Mouse (Mus musculus): Measurements from ENCODE around the gene Smco1.
"Not testable (repeated sequence)": the region's sequence is repeated elsewhere in the genome, so short reads cannot be mapped to it uniquely, and the experiment has no call there.

Gene Smco1

DNA sequence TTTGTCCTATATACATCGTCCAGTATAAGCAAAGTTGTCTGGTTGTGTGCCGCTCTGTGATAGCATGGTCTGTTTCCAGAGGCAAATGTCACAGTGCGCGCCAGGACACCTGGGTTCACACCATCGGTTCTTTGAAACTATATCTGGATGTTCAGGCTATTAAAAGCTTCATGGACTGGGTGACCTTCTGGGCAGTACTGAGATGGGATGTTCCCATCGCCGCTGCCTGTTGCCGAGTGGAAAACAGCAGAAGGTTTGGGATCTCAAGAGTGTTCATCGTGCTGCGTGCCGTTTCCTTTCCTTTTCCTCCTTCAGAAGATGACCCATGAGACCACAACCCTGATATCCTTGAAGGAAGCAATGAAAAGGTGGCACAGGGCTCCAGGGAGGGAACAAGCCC lies at the start of gene Smco1:
Smco1 (plus strand) TSS at position 178 of the 400 bp plus-strand sequence.
- DNase-seq (ENCODE audit: low spot score) = no peak

DNA sequence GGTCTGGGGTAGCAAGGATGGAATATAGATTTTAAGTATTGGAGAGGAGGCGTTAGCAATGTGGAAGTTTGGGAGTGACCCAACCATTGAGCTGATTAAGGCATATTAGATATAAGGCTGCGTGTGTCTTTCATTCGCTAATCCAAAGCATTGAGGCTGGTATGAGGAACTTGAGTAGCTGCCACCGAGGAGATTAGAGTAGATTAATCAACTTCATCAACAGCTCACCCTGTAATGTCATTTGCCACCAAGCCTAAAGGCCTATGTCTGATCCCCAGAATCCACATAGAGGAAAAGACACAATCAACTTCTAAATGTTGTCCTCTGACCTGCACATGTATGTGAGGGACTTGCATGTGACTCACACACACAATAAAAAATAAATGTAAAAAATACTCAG lies 49.5 kb upstream of the Smco1 start:
- no peak for DNase-seq (ENCODE audit: low spot score)

DNA sequence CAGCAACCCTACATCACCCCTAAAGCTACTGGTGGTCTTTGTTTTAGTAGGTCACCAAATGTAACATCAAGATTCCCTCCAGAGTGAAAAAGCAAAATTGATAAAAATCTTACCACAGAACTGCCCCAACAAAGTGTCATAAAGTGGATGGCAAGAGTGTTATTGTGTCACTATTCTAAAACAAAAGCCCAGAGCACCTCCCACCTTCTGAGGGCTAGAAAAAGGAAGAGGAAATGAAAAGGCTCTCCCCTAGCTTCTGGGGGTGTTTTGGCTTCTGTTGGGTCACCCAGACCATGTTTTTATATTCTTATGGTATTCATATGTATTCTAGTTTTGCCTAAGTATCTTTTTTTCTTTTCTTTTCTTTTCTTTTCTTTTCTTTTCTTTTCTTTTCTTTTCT lies 48.9 kb upstream of the Smco1 start:
- no peak for DNase-seq (ENCODE audit: low spot score)

DNA sequence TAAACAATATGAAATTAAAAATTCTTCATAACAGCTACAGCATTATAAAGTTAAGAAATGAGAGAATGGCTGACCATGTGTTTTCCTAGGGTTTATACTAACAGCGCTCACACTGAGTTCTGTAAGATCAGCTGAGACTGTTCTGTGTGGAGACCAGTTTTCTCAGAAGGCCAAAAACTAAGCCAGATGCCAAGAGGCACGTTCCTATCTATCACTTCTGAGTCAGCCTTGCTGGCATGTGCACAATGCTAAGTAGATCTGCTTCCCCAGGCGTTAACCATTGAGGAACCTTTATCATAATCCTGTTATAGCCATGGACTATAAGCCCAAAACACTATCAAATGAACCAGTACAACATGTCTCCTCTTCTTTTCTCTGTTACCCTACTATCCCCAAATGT lies 39.2 kb upstream of the Smco1 start:
- DNase-seq (ENCODE audit: low spot score) = not testable (repeated sequence)

DNA sequence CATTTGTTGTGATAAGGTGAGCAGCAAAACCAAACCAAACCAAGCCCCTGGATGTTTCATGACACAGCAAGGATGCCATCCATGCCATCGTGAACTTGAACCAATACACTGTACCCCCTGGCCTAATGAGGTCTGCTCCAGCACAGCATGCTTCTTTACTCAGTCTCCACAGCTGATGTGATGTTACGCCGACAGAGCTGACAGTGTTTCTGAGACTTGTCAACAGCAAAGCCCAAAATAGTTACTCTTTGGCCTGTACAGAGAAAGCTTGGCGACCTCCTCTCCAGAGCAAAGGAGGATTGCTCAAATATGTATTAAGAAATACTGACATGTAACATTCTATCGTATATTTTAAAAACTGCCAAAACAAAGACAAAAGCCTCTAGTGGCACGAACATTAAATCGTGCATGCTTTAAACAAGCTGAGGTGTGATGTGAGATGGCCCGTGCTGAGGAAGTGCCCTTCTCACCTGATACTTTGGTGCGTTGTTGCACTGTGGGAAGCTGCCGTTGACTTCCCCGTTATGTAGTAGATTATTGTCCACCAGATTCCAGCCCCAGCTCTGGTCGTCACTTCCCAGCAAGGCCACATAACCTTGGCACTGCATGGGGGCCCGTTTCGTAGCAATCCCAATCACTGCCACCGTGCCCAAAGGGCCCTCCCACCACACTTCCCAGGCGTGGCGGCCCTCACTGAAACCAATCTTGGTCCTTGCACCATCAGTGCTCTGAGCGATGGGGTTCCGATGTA lies 33.2 kb upstream of the Smco1 start:
- DNase-seq (ENCODE audit: low spot score) = no peak

DNA sequence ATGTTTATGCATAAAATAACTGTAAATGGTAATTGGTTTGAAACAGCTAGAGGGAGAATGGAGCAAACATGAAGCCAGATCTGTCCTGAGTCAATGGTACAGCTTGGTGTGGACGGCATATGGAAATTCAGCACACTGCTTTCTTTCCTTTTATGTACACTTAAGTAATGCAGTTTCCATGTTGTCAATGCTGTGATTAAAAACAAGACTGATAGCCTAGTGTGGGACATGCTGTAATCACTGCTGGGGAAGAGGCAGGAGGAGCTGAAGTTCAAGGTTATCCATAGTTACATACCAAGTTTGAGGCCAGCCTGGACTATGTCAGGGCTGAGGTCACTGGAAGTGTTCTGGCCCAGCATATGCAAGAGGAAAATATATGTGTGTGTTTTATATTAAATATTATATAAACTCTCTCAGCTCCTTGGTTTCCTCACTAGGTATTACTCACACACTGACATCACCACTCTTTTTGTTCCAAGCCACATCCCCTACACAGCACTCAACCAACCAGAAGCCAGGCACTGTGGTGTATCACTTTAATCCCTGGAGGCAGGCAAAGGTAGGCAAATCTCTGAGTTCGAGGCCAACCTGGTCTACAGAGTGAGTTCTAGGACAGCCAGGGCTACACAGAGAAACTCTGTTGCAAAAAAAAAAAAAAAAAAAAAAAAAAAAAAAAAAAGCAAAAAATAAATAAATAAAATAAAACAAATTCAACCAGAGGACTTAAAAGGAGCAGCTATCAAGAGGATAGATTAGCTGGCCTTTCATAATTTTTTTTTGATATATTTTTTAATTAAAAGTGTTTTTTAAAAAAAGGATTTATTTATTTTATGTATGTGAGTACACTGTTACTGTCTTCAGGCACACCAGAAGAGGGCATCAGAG lies 31.6 kb upstream of the Smco1 start:
- DNase-seq (ENCODE audit: low spot score) = no peak

DNA sequence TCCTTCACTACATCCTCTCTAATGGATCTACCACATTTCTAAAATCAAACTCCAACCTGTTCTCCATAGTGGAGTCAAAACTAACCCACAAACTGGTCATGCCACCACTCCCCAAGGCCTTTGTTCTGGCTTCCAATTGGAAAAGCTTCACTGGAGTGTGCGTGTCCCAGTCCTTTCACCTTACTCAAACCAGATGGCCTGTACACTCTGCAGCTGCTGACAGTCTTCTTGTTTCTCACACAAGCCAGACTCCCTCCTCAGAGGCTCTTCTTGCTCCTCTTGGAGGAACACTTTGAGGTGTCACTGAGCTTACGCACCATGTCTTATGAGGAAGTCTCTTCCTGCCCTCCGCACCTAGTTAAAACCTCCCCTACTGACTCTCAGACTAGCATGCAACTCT lies 27.4 kb upstream of the Smco1 start:
- DNase-seq (ENCODE audit: low spot score) = no peak

DNA sequence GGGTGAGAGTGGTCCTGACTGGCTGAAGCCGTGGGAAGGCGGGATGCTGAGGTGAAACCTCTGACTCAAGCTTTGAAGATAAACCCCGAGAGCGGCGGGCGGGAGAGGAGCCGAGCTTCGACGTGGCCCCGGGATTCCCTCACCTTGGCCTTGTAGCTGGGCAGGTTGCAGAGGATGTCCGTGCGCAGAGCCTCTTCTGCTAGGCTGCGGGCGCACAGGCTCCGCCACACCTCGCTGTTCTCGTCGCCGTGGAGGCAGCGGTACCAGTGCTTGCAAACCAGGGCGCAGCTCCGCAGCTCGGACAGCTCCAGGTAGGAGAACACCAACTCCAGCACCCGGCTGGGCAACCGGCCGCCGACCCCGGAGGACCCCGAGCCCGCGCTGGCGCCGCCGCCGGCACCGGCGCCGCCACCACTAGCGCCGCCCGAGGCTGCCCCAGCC lies 24.9 kb upstream of the Smco1 start:
- peak; percentile 20 for DNase-seq (ENCODE audit: low spot score)

DNA sequence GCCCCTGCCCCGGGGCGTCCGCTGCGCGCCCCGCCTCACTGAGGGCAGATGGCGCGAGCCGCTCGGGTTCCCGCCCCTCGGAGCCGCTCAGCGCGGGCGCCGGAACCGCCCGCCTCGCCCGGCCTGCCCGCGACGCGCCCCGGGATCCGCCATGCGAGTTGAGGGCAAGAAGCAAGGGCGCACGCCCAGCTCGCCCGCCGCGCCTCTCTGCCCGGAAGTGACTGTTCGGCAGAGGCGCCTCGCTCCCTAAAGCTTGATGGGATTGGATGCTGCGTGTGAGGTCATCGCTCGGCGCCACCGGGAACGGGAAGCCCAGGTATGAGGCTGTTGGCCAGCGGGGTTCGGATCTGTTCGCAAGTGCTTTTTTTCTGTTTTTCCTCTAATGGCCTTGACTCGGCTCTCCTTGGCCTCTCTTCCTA lies 24.3 kb upstream of the Smco1 start, which contains the start of the genes Fbxo45 and Wdr53:
Fbxo45 (minus strand) TSS at position 207 of the 419 bp plus-strand sequence.
Wdr53 (plus strand) TSS at position 276 of the 419 bp plus-strand sequence.
- peak; percentile 84 for DNase-seq (ENCODE audit: low spot score)

DNA sequence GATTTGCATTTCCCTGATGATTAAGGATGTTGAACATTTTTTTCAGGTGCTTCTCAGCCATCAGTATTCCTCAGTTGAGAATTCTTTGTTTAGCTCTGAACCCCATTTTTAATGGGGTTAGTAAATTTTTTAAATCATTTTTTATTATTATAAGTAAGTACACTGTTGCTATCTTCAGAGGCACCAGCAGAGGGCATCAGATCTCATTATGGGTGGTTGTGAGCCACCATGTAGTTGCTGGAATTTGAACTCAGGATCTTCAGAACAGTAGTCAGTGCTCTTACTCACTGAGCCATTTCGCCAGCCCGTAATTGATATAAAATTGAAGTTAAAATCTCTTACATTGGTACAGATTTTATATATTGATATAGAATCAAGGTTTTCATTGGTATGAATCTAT lies 7.0 kb upstream of the Smco1 start:
- not testable (repeated sequence) for DNase-seq (ENCODE audit: low spot score)

DNA sequence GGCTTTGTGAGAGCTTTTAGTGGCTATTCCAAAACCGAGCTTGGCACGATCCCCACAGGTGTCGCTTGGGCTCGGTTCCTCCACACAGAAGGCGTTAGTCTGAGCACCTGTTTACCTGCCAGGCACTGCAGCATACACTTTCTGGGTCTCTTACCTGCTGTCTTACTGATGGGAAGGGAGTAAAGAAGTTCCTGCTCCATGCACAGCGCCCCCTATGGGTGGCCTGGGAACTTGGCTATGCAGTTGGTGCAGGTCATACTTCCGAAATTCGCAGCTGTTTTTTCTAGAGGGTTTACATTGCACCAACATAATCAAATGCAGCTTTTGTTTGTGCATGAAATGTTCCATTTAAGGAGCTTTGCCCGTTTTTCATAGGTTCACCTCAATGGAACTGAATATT lies 2.1 kb downstream of the Smco1 start:
- DNase-seq (ENCODE audit: low spot score) = no peak

DNA sequence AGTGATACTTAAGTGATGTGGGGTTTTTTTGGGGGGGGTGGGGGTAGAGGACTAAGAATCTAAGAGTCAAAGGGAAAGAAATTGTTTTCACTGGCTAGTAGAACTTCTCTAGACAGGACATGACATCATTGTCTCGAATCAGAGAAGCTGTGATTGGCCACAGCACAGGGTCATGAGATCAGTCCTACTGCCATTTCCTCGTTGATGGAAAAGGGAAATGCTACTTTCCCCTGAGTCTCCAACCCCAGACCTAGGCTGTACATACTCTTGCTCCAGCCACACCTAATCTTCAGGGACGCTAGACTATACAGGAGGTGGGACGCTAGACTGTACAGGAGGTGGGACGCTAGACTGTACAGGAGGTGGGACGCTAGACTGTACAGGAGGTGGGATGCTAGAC lies 3.8 kb downstream of the Smco1 start:
- DNase-seq (ENCODE audit: low spot score) = no peak

DNA sequence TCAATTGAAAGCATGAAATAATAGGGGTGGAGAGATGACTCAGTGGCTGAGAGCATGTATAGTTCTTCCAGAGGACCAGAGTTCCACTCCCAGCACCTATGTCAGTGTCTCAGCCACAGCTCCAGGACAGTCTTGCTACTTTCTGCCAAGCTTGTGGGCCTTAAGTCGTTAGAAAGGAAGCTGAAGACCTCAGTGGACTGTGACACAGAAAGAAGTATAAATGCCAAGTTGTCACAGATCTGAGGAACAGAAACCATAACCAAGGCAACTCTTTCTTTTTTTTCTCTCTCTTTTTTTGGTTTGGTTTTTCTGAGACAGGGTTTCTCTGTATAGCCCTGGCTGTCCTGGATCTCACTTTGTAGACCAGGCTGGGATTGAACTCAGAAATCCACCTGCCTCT lies 4.6 kb downstream of the Smco1 start:
- no peak for DNase-seq (ENCODE audit: low spot score)

DNA sequence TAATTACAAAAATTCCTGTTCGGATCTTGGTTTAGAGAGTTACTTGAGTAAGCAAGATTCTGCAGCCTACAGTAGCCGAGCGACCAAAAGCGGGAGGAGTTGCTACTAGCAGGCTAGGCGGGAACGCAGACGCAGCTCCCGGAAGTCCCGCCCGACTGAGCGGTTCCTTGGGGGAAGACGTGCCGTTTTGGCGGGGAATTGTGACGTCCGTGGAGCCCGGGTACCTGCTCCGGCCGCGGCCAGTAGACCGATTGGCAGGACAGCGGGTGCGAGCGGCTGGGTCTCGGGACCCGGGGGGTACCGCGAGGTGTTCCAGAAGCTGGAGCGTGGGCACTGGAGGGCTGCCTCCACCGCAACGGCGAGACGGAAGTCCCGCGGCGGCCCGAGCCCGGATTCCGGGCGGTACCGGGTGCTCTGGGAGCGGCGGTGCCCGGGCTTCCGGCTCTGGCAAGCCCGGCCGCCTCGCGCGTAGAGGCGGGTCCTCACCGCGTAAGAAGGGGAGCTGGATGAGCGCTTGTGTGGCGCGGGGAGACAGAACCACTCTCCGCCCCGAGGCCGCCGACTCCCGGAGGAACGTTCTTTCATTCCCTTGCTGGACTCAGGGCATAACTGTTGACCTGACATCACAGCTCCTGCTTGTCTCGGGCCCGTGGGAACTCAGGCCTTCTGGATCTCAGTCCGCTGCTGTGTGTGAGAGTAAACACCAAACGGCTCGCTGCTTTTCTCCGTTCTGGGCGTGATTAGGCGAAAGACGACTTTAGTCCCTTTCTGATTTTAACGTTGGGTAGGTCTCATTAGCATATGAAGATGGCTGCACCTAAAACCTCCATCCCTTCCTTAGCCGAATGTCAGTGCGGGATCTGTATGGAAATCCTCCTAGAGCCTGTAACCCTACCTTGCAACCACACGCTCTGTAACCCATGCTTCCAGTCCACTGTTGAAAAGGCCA lies 6.3 kb downstream of the Smco1 start, which contains the start of gene Rnf168:
Rnf168 (plus strand) TSS at position 152 of the 949 bp plus-strand sequence.
- peak; percentile 85 for DNase-seq (ENCODE audit: low spot score)

DNA sequence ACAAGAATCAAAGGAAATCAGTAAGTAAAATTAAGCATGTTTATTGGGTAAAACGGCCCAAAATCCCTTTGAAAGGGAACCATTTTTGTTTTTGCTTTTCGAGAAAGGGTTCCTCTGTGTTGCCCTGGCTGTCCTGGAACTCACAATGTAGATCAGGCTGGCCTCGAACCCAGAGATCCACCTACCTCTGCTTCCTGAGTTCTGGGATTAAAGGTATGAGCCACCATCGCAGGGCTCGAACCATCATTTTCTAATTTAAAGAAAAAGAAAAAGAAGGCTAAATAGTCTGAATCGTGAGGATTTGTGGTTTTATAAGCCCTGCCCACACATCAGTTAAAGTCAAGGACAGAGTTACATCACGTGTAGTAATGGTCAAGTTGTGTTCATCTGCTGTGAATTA lies 7.1 kb downstream of the Smco1 start:
- DNase-seq (ENCODE audit: low spot score) = no peak

DNA sequence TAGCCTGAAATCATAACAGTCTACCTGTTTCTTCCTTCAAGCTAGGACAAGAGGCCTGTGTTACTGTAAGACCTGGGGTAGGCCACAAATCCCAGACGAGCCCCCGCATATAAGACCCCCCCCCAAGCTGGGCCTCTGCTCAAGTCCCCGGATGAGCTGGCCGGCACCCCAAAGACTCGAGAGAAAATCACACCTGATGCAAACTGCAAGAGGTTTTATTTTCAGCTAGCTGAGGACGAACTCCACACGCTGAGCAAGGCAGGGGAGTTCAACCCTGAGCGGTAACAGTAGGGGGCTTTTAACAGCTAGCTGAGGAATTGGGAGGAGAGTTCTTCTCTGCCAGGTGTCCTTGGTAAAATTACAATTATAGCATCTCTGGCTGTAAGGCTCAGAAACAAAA lies 8.9 kb downstream of the Smco1 start:
- no peak for DNase-seq (ENCODE audit: low spot score)

DNA sequence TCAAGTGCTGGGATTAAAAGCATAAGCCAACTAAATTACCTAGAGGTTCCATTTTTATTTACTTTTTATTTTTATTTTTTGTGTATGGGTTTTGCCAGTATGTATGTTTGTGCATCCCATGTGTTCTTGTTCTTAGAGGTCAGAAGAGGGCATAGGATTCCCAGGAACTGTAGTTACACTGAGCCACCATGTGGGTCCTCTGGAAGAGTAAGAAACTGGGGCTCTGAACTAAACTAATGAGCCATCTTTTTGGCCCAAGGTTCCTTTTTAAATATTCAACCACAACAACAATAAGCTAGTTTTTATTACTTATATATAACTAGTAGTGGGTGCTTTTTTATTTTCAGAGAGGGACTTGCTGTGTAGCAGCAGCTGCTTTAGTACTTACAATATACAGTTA lies 11.3 kb downstream of the Smco1 start:
- no peak for DNase-seq (ENCODE audit: low spot score)

DNA sequence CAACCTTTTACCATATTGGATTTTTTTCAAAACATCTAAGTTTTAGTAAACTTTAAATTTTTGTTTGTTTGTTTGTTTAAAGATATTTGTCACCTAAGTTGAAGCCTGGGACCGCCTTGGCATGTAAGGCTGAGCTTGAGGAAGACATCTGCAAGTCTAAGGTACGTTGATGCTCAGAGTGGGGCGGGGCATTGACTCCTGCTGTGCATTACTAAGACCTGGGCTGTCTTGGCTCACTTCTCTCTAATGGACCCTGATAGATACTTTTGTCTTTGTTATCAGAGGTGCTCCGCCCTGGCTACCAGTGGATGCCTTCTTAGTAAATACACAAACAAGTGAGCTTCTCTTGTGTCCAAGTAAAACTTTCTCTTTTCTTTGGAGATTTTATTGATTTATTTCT lies 20.6 kb downstream of the Smco1 start:
- no peak for DNase-seq (ENCODE audit: low spot score)

DNA sequence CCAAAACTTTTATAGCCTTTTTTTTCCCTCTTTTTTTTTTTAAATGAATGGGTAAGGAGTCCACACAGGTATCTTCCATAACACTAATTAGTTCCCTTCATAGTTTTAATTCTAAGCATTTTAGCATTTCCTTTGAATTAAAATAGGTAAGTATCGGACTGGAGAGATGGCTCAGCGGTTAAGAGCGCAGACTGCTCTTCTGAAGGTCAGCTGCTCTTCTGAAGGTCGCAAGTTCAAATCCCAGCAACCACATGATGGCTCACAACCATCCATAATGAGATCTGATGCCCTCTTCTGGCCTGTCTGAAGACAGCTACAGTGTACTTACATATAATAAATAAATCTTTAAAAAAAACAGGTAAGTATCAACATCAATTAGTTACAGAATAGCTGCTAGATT lies 28.3 kb downstream of the Smco1 start:
- not testable (repeated sequence) for DNase-seq (ENCODE audit: low spot score)

DNA sequence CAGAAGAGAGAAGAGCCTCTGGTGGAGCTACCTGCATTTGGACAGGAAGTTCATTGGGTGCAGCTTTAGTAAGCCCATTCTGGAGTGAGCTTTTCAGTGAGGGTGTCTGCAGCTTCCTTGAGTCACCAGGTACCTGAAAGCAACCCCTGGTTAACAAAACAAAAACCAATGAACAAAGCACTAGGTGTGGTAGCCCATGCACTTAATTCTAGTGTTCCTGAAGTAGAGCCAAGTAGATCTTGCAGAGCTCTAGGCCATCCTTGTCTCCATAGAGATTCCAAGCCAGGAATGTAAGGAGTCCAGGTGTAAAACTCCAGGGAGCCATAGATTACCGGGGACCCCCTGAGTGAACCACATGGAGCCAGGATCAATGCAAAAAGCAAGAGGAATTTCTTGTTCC lies 31.8 kb downstream of the Smco1 start:
- no peak for DNase-seq (ENCODE audit: low spot score)

DNA sequence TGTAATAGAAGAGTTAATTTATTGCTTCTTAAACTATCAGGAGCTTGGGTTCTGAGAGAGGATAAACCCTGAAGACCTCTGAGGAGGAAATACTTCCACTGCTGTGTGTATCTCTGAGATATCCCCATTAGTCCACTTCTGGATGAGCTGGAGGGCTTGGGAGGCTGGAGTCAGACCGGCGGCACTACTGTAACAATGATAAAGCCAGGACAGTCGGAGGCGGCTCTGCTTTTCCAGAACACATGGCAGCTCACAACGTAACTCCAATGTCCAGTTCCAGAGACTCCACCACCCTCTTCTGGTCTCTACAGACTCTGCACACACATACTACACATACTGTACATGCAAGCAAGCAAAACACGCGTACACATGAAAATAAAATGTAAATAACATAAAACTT lies 32.6 kb downstream of the Smco1 start:
- no peak for DNase-seq (ENCODE audit: low spot score)

DNA sequence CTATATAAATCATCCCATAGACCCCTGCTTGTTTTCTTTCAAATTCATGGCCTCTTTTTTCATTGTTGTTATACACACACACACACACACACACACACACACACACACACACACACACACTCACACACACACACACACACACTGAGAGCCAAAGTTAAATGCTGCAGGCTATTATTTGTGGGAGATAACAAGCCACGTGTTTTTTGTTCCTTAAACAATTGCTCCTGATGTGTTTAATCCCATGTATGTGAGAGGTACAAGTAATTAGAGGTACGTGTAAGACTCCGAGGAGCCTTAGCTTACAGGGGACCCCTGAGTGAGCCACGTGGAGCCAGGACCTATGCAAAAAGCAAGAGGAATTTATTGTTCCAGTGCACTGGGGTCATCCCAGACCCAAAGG lies 40.7 kb downstream of the Smco1 start:
- no peak for DNase-seq (ENCODE audit: low spot score)

All from ovary, postnatal 10 days (tissue).